Mouse (Mus musculus) lung, adult 2 months (tissue): Measurements from ENCODE around the gene Smim15.

Experiments
- CTCF ChIP-seq: fragments of 200-500 bp; IDR thresholded peaks from 2 replicates; pipeline ENCODE4 v1.5.1; 2011; ENCODE audit warnings: mild to moderate bottlenecking, low read length, control low read depth; ENCODE audit not compliant: insufficient read depth
- POLR2A ChIP-seq: fragments of 200-500 bp; IDR thresholded peaks from 2 replicates; pipeline ENCODE4 v1.6.1; 2011; ENCODE audit warnings: low read depth, mild to moderate bottlenecking, control low read depth, low read length, borderline replicate concordance; ENCODE audit errors: extremely low read depth

DNA sequence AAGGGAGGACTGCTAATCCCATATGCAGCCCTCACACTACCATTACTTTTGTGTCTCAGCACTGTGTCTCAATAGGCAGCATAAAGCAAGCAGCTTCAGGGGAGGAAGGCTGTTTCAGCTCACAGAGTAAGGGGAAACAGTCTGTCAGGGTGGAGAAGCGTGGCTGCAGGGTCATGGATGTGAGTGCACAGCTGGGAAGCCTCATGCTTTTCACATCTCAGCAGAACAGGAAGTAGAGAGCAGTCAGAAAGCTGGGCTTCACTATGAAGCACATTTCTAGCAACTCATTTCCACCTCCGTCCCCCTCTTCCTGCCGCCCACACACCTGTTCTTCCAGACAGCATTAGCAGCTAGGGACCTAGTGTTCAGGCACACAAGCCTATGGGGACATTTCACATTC is 12.7 kb downstream of the Smim15 start:
- no peak for TF ChIP-seq CTCF
- TF ChIP-seq POLR2A, result no peak
